Mouse (Mus musculus) cerebellum, adult 2 months (tissue): ENCODE results near the gene Prkaca.

Source experiments
- CTCF ChIP-seq: fragments of 200-500 bp; IDR thresholded peaks from 2 replicates; pipeline ENCODE4 v1.5.1; 2011; ENCODE audit warnings: low read depth, mild to moderate bottlenecking, control low read depth, low read length, moderate library complexity, borderline replicate concordance; ENCODE audit not compliant: insufficient read depth
- POLR2A ChIP-seq: fragments of 200-500 bp; IDR thresholded peaks from 2 replicates; pipeline ENCODE4 v1.6.1; 2011; ENCODE audit warnings: low read length, control low read depth, borderline replicate concordance; ENCODE audit not compliant: insufficient read depth

- TF ChIP-seq POLR2A: no peak
- TF ChIP-seq CTCF: no peak
These were observed 16.4 kb downstream of the Prkaca start for GRCm38 (mm10) chr8:83989243-83989642.
